Mouse (Mus musculus) embryo, embryonic 11.5 days (tissue): ENCODE results near the gene Eif5a.
"Not testable (repeated sequence)": the region's sequence is repeated elsewhere in the genome, so short reads cannot be mapped to it uniquely, and the experiment has no call there.

Experiments
- DNase-seq: peaks from one replicate; pipeline ENCODE4 v3.0.0-alpha.2; 2012; ENCODE audit warnings: low read depth, low spot score

Gene Eif5a

DNA sequence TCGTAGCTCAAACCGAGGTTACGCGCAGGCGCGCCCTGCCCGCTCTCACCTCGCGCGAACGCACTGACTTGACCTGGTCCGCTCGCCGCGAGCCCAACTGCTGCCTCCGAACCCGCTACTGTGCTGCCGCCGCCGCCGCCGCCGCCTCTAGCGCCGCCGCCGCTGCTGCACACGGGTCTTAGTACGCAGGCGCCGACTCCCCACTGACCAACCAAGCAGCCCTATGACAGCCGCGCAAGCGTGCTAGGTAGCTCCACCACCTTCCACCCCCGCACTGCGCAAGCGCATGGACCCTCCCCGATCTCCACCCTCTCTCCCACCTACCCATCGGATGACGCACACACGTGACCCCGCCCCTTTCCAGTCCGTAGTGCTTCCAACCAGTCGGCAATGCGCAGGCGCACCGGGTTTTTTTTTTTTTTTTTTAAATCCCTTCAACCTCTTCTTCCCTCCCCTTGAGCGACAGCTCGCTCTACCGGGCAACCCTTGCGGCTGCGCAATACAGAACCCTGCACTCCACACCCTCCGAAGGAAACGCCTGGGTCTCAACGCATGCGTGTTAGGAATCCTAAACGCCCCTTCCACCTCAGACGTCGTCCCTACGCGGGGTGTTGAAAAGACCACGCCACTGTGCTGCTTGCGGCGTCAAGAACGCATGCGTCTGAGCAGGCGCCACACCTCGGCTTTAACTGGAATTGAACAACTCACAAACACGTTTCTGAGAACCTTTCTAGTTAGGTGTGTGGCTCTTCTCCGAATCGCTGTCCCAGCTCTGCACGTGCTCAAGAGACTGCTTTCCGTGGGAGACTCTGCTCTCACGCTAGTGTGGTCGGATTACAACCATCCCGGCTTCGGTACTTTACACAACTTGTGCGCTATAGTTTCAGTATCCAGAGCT, at the start of gene Eif5a:
Gene Eif5a, minus strand, starts transcription at position 845 of the 898 bp plus-strand sequence.
- peak; percentile 100 for DNase-seq

DNA sequence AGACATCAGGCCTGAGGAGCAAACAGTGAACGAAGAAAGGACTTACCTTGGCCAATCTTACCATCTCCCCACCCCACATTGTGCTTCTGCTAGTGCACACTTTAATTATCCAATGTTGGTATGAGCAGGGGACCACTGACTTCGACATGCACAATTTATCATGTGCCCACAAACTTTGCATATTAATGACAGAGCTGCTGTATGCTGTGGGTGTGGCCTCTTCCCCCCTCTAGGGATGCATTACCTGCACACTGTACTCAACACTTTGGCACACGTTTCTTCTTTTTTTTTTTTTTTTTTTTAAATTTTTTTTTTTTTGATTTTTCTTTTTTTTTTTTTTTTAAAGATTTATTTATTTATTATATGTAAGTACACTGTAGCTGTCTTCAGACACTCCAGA, 49.0 kb upstream of the Eif5a start:
- no peak for DNase-seq

DNA sequence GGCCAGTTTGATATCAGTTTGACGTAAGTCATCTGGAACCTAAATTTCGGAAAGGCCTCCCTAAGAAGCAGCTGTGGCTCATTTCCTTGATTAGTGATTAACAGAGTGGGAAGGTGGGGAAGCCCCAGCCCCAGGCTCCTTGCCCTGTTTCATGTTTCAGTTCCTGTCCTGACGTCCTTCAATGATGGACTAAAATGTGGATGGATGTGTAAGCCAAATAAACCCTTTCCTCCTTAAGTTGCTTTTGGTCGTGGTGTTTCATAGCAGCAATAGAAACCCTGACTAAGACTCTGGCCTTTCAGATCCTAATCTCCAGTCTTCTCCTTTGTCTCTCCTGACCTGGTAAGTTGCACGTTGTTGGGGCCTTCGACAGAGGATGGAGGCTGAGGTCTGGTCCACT, 48.5 kb upstream of the Eif5a start:
- no peak for DNase-seq

DNA sequence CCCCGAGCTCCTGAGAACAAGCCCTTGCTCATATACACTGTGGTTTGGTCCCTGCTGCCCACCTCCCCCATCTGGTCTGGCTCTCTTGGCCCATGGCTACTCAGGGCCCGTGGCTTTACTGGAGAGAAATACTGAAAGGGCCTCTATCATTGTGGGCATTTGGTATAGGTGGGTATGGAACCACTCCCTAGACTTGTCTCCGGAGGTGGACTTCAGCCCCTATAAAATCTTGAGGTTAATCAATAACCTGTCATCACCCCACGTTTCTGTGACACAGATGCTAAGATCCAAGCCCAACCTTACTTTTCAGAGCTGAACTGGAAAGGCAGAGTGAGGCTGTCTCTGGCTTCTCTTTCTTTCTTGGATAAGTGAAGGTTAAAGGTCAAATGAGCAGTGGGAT, 47.0 kb upstream of the Eif5a start:
- no peak for DNase-seq

DNA sequence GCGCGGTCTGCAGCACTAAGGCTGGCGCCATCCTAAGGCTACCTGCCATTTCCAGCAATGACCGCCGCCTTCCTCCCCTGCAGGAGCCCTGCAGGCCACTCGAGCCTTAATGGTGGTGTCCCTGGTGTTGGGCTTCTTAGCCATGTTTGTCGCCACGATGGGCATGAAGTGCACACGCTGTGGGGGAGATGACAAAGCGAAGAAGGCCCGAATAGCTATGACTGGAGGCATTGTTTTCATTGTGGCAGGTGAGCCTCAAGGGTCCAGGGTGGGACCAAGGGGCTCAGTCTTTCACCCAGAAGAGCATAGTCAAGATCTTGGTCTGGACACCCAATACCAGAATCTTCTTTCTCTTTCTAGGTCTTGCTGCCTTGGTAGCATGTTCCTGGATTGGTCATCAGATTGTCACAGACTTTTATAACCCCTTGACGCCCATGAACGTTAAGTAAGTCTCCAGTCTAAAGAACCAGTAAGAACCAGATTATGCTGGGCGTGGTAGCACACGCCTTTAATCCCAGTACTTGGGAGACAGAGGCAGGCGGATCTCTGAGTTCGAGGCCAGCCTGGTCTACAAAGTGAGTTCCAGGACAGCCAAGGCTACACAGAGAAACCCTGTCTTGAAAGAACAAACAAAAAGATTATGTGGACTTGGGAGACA, 45.2 kb upstream of the Eif5a start:
- DNase-seq, result no peak

DNA sequence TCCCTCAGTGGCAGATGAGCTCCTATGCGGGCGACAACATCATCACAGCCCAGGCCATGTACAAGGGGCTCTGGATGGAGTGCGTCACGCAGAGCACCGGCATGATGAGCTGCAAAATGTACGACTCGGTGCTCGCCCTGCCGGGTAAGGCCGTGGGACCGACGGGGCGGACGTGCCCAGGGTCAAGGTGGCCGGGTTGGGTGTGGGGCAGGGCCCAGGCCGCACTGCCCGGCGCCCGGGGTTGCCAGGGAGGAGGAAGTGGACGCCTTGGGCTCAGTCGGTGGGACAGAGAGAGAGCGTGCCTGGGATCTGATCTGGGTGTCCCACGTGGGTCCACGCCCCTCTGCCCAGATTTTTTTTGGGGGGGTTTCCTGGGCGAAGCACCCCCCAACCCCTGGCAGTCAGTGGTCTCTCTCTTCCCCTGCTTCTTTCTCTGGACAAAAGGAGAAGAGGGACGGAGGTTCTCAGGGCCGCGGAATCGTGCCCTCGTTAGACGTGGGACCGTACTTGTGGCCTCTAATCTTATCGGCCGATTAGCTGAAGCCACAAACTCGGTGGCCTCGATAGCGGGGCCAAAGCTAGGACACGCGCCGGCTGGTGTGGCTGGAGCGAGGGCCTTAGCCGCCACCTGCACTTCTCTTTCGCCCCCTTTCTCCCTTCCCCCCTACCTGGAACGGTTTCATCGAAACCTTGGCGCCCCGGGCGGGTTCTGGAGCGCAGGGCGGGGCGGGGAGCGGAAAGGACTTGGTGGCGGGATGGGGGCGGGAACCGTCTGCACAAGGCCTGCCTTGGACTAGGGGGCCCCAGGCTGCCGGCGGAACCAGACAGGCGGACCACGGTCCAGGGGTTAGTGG, 44.5 kb upstream of the Eif5a start:
- no peak for DNase-seq

DNA sequence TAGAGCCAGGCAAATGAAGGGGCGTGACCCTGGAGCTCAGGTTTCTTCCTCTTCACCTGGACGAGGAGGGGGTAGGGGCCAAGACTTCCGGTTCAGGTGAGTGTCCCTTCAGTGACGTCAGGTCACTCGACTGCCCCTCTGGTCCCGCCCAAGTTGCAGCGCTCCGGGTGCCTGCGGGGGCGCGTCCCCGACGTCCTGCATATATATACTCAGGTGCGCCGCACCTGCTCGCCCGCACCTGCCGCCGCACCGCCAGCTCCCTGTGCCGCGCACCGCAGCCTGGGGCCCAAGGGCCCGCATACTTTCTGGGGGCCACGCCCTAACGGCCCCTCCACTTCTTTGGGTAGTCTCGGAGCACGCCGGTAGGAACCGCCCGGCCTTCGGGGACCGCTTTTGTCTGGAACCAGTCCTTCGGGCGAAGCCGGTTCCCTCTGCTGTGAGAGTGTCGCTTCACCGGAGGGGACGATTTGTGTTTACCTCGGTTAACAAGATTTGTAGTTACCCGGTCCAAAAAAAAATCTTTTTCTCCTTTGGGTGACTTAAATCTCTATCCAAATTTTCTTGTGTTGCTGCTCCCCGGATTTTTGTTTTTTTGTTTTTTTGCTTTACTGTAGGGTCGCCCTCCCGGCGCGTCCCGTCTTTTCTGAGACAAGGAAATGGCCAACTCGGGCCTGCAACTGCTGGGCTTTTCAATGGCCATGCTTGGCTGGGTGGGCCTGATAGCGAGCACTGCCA, 43.7 kb upstream of the Eif5a start:
- no peak for DNase-seq

DNA sequence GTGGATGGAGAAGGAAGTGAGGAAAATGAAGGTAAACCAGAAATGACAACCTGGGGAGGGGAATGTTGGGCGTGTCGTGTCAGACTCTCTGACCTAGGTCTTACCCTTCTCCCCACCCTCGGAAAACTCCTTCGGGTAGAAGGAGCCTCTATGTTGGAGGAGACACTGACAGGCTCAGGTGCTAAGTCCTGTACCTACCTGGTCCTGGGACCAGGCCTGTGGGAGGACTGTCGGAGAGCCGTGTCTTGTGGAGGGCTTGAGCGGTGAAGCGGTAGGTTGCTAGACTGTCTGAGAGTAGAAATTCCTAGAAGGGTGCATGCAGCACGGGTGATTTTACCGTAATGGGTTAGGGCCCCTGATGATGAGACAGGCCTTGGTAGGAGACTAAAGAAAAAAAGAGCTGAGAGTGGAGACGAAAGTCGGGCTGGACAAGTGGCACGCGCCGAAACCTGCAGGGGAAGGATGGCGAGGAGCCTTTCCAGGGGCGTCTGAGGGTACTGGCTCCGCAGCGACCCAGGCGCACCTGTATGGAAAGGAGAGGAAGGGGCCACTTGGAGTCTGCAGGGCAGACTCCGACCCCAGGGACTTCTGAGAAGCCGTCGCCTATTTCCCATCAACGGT, 43.0 kb upstream of the Eif5a start, which contains the start of gene Cldn7:
Gene Cldn7, plus strand, starts transcription at position 130 of the 621 bp plus-strand sequence.
- no peak for DNase-seq

DNA sequence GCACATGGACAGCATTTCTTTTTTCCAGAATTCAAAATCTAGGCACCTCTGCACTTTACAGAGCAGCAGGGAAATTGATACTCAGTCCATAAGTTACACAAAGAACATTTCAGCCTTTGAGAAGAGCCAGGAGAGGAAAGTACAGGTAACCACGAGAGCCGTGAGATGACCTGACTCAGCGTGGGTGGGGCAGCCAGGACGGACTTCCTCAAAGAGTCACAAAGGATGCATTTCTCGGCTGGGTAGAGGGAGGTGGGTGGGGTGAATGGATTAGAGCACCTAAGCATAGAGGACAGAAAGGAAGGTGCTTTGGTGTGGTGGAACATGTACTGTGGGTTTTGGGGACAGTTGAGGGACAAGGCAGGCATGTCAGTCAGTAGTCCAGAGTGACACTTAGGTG, 40.1 kb upstream of the Eif5a start:
- DNase-seq, result no peak

DNA sequence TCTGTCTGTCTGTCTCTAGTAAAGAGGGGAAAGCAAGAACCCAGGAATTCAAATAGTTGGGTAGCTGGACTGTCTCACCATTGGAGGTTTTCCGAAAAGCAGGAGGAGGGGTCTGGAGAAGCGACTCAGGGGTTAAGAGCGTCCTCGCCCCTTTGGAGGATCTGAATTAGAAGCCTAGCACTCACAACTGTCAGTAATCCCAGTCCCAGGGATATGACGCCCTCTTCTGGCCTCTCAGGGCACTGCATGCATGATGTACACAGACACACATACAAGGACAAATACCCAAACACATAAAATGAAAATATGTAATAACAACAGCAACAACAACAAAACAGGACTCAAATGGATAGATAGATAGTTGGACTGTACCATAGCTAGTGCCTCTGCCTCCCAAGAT, 38.9 kb upstream of the Eif5a start:
- DNase-seq, result no peak

DNA sequence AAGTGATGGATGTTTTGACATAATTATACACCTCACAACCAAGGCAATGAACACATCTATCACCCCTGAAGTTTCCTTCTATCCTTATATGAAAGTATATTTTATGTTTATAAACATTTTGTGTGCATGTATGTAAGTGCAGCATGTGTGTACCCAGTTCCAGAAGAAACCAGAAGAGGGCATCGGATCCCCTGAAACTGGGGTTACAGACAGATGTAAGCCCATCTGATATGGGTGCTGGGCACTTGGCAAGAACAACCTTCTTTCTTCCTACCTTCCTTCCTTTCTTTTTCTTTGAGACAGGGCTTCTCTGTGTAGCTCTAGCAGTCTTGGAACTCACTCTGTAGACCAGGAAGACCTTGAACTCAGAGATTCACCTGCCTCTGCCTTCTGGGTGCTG, 34.5 kb upstream of the Eif5a start:
- no peak for DNase-seq

DNA sequence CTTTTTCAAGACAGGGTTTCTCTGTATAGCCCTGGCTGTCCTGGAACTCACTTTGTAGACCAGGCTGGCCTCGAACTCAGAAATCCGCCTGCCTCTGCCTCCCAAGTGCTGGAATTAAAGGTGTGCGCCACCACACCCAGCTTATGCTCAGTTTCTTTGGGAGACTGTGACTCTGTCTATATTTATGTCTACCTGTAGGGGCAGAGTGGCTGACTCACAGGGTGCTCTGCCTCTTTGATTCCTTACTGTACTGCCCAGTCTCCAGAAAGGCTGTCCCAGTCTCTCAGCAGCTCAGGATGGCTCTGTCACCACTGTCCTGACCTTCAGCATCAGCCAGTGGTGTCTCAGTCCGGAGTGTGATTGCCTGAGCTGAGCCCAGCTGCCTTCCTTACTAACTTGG, 33.9 kb upstream of the Eif5a start:
- not testable (repeated sequence) for DNase-seq

DNA sequence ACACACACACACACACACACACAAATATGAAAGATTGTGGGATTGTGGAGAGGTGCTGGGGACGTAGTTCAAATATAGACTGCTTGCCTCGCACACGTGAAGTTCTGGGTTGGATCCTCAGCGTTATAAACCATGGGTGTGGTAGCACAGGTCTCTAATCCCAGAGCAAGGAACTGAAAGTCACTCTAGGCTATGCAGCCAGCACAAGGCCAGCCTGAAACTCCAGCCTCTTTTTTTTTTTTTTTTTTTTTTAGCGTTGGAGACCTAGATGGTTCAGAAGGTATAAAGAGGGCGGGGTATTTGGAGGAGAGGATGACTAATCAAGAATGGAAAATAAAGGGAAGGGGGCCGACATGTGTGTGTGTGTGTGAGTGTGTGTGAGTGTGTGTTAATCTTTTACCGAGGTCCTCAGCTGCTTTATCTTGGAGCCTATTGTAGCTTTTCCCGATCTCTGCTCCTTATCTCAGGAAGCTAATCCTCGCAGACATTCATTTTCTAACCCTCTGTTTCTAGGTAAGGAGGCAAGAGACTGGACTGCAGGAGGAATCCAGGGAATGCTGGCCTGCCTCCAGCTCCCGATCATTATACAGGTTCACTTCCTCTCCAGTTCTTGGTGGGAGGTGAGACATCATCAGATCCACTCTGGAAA, 31.6 kb upstream of the Eif5a start:
- no peak for DNase-seq

DNA sequence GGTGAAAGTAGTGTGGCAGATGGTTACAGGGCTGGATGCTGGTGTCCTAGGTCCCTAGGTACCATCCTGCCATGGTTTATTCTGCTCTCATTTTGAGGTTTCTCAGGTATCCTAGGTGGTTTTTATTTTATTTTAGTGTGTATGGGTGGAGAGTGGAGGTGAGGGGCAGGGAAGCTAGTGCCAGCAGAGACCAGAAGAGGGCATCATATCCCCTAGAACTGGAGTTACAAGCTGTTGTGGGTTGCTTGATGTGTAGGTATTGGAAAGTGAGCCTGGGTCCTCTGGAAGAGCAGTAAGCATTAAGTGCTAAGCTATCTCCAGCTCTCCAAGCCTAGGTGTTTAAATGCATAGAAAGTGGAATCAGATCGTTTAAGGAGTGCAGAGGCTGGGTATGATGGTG, 30.5 kb upstream of the Eif5a start:
- no peak for DNase-seq

DNA sequence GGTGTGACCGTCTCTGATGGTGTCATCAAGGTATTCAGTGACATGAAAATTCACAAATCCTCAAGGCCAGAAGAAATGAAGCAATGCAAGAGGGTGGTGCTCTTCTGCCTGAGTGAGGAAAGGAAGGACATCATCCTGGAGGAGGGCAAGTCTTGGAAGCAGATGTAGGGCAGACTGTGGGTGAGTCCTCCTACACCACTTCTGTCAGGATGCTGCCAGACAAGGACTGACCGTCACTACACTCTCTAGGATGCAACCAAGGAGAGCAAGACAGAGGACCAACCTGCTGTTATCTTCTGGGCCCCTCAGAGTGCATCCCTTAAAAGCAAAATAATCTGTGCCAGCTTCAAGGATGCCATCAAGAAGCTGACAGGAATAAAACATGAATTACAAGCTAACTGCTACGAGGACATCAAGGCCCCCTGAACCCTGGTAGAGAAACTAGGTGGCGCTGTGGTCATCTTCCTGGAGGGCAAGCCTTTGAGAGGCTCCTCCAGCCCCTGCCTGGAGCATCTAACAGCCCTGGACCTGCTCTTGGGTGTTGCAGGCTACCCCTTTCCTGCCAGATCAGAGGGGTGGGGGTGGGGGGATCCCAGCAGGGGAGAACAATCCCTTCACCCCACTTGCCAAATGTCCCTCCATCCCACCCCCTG, 29.2 kb upstream of the Eif5a start:
- no peak for DNase-seq

DNA sequence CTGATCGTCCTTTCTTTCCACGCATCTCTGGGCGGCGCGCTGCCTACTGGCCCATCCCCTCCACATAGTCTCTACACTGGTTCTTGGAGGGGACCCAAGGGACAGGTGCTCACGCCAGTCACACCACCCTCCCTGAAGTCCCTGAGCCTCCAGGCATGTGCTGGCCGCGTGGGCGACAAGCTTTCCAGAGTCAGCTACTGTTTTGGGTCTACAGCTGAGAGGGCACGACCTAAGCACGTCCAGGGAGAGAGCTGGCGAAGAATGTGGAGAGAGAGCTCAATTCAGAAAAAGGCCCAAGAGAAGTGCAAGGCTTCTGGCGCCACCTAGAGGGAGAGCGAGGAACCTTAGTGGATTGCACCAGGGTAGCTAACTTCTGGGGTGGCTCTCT, 27.0 kb upstream of the Eif5a start:
- peak; percentile 83 for DNase-seq

DNA sequence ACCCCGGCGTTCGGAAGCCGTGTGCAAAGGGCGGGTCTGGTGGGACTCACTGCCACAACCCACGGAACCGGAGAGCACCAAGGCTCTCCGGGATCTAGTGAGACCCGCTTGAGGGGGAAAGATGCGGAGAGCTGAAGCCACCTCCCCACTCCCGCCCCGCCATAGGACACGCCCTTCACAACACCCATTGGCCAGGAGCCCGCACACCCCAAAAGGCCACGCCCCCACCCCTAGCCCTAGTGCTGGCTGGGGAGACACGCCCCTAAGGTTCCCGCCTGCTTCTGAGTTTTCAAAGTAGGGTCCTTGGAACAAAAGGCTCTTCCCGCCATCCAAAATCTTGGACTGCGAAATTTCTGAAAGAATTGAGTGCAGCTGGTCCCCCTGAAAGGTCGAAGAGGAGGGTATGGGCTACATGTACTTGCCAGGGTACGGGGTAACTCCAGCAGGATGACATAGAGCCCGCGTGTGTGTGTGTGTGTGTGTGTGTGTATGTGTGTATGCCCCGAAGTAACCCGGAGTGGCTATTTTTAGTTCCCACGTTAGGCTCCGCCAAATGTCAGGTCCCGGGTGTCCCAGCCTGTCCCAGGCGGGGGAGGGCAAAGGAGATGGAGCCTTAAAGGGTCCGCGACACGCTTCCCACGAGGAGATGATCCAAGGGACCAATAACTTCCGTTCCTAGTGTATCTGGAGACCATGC, 26.5 kb upstream of the Eif5a start, which contains the start of gene Slc2a4:
Gene Slc2a4, minus strand, starts transcription at position 123 of the 697 bp plus-strand sequence.
- peak; percentile 93 for DNase-seq

DNA sequence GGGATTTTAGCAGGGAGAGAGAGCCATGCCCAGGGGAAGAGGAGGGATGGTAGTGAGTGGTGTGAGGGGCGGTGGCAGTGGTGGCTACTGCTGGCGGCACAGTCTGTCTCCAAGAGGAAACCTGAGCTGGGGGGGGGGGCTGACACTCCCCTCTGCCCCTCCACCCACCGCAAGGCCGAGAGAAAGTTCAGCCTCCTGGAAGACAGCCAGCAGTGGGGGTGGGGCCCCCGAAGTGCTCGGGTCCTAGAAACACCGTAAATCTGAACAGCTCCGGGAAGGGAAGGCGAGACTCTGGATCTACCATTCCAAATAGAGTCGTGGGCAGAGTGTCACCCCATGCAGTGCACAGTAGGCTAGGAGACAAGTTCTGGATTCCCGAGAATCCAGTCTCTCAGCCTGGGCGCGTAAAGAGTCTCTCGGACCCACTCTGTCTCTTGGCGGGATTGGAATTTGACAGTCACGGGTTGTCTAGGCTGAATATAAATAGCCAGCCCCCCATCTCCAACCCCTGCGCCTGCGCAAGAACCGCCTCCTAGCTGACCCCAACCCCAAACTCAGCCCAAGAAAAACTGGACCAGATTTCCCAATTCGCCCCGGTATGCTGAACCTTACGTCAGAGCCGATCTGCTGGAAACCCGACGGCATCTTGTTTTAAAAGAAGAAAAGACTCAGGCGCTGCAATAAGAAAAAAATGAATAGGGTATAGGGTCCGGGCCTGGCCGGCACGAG, 25.7 kb upstream of the Eif5a start:
- peak; percentile 46 for DNase-seq
